Mouse (Mus musculus): ENCODE data around the gene Katnal1.

Katnal1 gene

GRCm38 (mm10) chr5:148923408-148923807, 5.7 kb downstream of the Katnal1 start:
- no peak for DNase-seq

GRCm38 (mm10) chr5:148922773-148923172, 6.3 kb downstream of the Katnal1 start:
- no peak for DNase-seq

GRCm38 (mm10) chr5:148918049-148918448, 11.1 kb downstream of the Katnal1 start:
- no peak for DNase-seq

GRCm38 (mm10) chr5:148916775-148917174, 12.3 kb downstream of the Katnal1 start:
- no peak for DNase-seq

GRCm38 (mm10) chr5:148912262-148912661, 16.9 kb downstream of the Katnal1 start:
- DNase-seq = no peak

- no peak for DNase-seq
Measured at GRCm38 (mm10) chr5:148910066-148910465, 19.1 kb downstream of the Katnal1 start.

- peak; percentile 27 for DNase-seq
Measured at GRCm38 (mm10) chr5:148909402-148909801, 19.7 kb downstream of the Katnal1 start.

- peak; percentile 23 for DNase-seq
Measured at GRCm38 (mm10) chr5:148909057-148909395, 20.1 kb downstream of the Katnal1 start.

GRCm38 (mm10) chr5:148908191-148909056, 20.7 kb downstream of the Katnal1 start:
- no peak for DNase-seq

GRCm38 (mm10) chr5:148906305-148906704, 22.8 kb downstream of the Katnal1 start:
- no peak for DNase-seq

- peak; percentile 69 for DNase-seq
Measured at GRCm38 (mm10) chr5:148904846-148905245, 24.3 kb downstream of the Katnal1 start.

GRCm38 (mm10) chr5:148899361-148899760, 29.8 kb downstream of the Katnal1 start:
- no peak for DNase-seq

- peak; percentile 67 for DNase-seq
Measured at GRCm38 (mm10) chr5:148897941-148898417, 31.1 kb downstream of the Katnal1 start.

GRCm38 (mm10) chr5:148897069-148897702, 31.9 kb downstream of the Katnal1 start:
- peak; percentile 66 for DNase-seq

- no peak for DNase-seq
Measured at GRCm38 (mm10) chr5:148896515-148896914, 32.6 kb downstream of the Katnal1 start.

GRCm38 (mm10) chr5:148895833-148896232, 33.3 kb downstream of the Katnal1 start:
- DNase-seq = no peak

GRCm38 (mm10) chr5:148895034-148895433, 34.1 kb downstream of the Katnal1 start:
- no peak for DNase-seq

- DNase-seq = no peak
Measured at GRCm38 (mm10) chr5:148890237-148890636, 38.9 kb downstream of the Katnal1 start.

- no peak for DNase-seq
Measured at GRCm38 (mm10) chr5:148888032-148888431, 41.1 kb downstream of the Katnal1 start.

GRCm38 (mm10) chr5:148885821-148886609, 43.1 kb downstream of the Katnal1 start:
- DNase-seq = peak; percentile 67

- no peak for DNase-seq
Measured at GRCm38 (mm10) chr5:148883671-148884070, 45.4 kb downstream of the Katnal1 start.

- no peak for DNase-seq
Measured at GRCm38 (mm10) chr5:148879218-148879617, 49.9 kb downstream of the Katnal1 start.

GRCm38 (mm10) chr5:148873116-148873515, 56.0 kb downstream of the Katnal1 start:
- DNase-seq = no peak
